Mouse (Mus musculus): ENCODE results near the gene Olfr652. TPM values are rescaled to one million over a fixed set of nuclear protein-coding genes. Genes with fewer than 3 reads are reported as not detected.

Olfr652 gene
- polyA plus RNA-seq, 1 experiment from 2014 or later: not detected

Other genes with a start within 250 kb of the Olfr652 start
- 2.7 and 2.8 TPM in 2 replicates for gene Trim12a, start 245.4 kb upstream of the Olfr652 start, polyA plus RNA-seq (2016; fragmentation: Nextera tagmentation; extraction: Ambion mirVana)
- not detected in 2 replicates for gene Trim34b, start 231.4 kb upstream of the Olfr652 start, polyA plus RNA-seq (2016; fragmentation: Nextera tagmentation; extraction: Ambion mirVana)
- 0.94 and 1.1 TPM in 2 replicates for gene Trim12c, start 207.5 kb upstream of the Olfr652 start, polyA plus RNA-seq (2016; fragmentation: Nextera tagmentation; extraction: Ambion mirVana)
- not detected in 2 replicates for gene Trim30b, start 191.0 kb upstream of the Olfr652 start, polyA plus RNA-seq (2016; fragmentation: Nextera tagmentation; extraction: Ambion mirVana)
- 0.13 TPM in 1 of 2 replicates, not detected in the other for gene Trim30c, start 160.1 kb upstream of the Olfr652 start, polyA plus RNA-seq (2016; fragmentation: Nextera tagmentation; extraction: Ambion mirVana)
- 0.56 and 0.94 TPM in 2 replicates for gene Trim30a, start 95.7 kb upstream of the Olfr652 start, polyA plus RNA-seq (2016; fragmentation: Nextera tagmentation; extraction: Ambion mirVana)
- 0.30 and 0.42 TPM in 2 replicates for gene Trim30d, start 53.1 kb upstream of the Olfr652 start, polyA plus RNA-seq (2016; fragmentation: Nextera tagmentation; extraction: Ambion mirVana)
- gene Olfr651, start 10.8 kb upstream of the Olfr652 start, polyA plus RNA-seq (2016; fragmentation: Nextera tagmentation; extraction: Ambion mirVana): not detected in 2 replicates
- gene Olfr653, start 16.4 kb downstream of the Olfr652 start, polyA plus RNA-seq (2016; fragmentation: Nextera tagmentation; extraction: Ambion mirVana): 0.17 TPM in 1 of 2 replicates, not detected in the other
- gene Olfr654, start 26.1 kb downstream of the Olfr652 start, polyA plus RNA-seq (2016; fragmentation: Nextera tagmentation; extraction: Ambion mirVana): not detected in 2 replicates
- not detected in 2 replicates for gene Olfr655, start 40.9 kb downstream of the Olfr652 start, polyA plus RNA-seq (2016; fragmentation: Nextera tagmentation; extraction: Ambion mirVana)
- gene Olfr656, start 53.1 kb downstream of the Olfr652 start, polyA plus RNA-seq (2016; fragmentation: Nextera tagmentation; extraction: Ambion mirVana): not detected in 2 replicates
- gene Olfr657, start 63.9 kb downstream of the Olfr652 start, polyA plus RNA-seq (2016; fragmentation: Nextera tagmentation; extraction: Ambion mirVana): not detected in 2 replicates
- not detected in 2 replicates for gene Olfr658, start 86.4 kb downstream of the Olfr652 start, polyA plus RNA-seq (2016; fragmentation: Nextera tagmentation; extraction: Ambion mirVana)
- not detected in 2 replicates for gene Olfr659, start 105.9 kb downstream of the Olfr652 start, polyA plus RNA-seq (2016; fragmentation: Nextera tagmentation; extraction: Ambion mirVana)
- gene Olfr661, start 125.6 kb downstream of the Olfr652 start, polyA plus RNA-seq (2016; fragmentation: Nextera tagmentation; extraction: Ambion mirVana): not detected in 2 replicates
- not detected in 2 replicates for gene Usp17le, start 216.6 kb downstream of the Olfr652 start, polyA plus RNA-seq (2016; fragmentation: Nextera tagmentation; extraction: Ambion mirVana)

Data from midbrain, embryonic 12.5 days (tissue).